Mouse (Mus musculus) bone marrow macrophage, adult 2 months (primary cell): ENCODE results near the gene Pld5.

ENCODE experiments used
- CTCF ChIP-seq: IDR thresholded peaks from 2 replicates; pipeline ENCODE4 v1.5.1; 2012; ENCODE audit warnings: low read depth, mild to moderate bottlenecking, low read length, moderate library complexity
- POLR2A ChIP-seq: IDR thresholded peaks from 2 replicates; pipeline ENCODE4 v1.6.1; 2012; ENCODE audit warnings: mild to moderate bottlenecking, low read depth, low read length, borderline replicate concordance

GRCm38 (mm10) chr1:176029063-176029462 lies 246.0 kb downstream of the Pld5 start:
- TF ChIP-seq POLR2A (no peak), CTCF (no peak)
